Mouse (Mus musculus) cerebellum, adult 2 months (tissue): ENCODE results near the gene Npas1. TPM values are rescaled to one million over a fixed set of nuclear protein-coding genes. Genes with fewer than 3 reads are reported as not detected.

Experiments used
- DNase-seq, 2 experiments: peaks; one replicate each; pipeline ENCODE4 v3.0.0; 2021
- H3K27ac ChIP-seq: fragments of 200-500 bp; 2 replicates; pipeline ENCODE4 v1.5.1; 2012; ENCODE audit warnings: low read length, control low read depth, inconsistent platforms; ENCODE audit not compliant: insufficient read depth
- H3K27me3 ChIP-seq: fragments of 200-500 bp; 2 replicates; pipeline ENCODE4 v1.6.1; 2012; ENCODE audit warnings: inconsistent platforms, mild to moderate bottlenecking, low read length, moderate library complexity; ENCODE audit not compliant: control insufficient read depth, insufficient read depth
- H3K4me1 ChIP-seq: fragments of 200-500 bp; 2 replicates; pipeline ENCODE4 v1.6.1; 2011; ENCODE audit warnings: low read length; ENCODE audit not compliant: control insufficient read depth, insufficient read depth
- H3K4me3 ChIP-seq: fragments of 200-500 bp; replicated peaks from 2 replicates; pipeline ENCODE3; 2011; ENCODE audit warnings: mild to moderate bottlenecking, low read depth, low read length, control low read depth; ENCODE audit not compliant: insufficient read depth
- CTCF ChIP-seq: fragments of 200-500 bp; IDR thresholded peaks from 2 replicates; pipeline ENCODE4 v1.5.1; 2011; ENCODE audit warnings: low read depth, mild to moderate bottlenecking, control low read depth, low read length, moderate library complexity, borderline replicate concordance; ENCODE audit not compliant: insufficient read depth
- POLR2A ChIP-seq: fragments of 200-500 bp; IDR thresholded peaks from 2 replicates; pipeline ENCODE4 v1.6.1; 2011; ENCODE audit warnings: low read length, control low read depth, borderline replicate concordance; ENCODE audit not compliant: insufficient read depth
- WGBS: fragments of 180-500 bp; shearing (Covaris S2); methylation state at CpG from one replicate; pipeline ENCODE4 v1.1.7; 2018; 5-methylcytosine and 5-hydroxymethylcytosine counted together
- polyA plus RNA-seq: library from polyadenylated mRNA; depleted of rRNA; stranded (reverse); fragments of >200 nt; gene quantifications from 2 replicates; pipeline ENCODE4 v1.2.3, GENCODE M21; 2012

Npas1 gene
- polyA plus RNA-seq, 1 experiment = 6.0 TPM

DNA sequence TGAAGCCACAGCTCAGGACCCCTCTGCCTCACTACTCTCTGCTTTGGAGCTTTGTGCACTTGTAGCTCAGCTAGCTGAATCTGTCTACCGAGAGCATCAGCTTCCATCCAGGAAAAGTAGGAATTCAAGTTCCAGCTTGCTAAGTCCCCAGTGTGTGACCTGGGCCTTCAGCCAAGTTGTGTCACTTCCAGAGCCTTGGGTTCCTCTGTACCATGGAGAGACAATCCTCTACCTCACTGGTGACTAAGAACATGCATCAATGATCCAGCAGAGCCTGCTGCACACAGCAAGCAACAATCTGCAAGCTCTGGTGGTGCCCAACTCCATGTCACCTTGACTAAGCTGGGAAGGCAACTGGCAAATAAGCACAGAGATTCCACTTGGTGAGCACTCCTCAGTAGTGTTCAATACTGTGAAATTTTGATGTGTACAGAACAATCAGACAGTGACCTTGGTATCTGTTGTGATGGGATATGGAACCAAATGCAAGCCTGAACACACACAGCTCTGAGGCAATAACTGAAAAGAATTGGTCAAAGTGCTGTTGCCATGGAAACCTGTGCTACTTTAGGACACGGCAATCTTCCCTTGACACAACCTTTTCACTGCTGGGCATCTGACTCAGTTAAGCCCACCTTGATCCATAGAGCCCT, 27.2 kb upstream of the Npas1 start:
- Histone ChIP-seq H3K4me3 (no peak overlapping the region), H3K4me1 (peaks cover 3% of the 10 kb centered on the region), H3K27ac (no peak overlapping the region), H3K27me3 (no peaks in the 10 kb centered on the region)
- 28% methylated on average over 2 of the region's 2 CpGs for WGBS
- TF ChIP-seq CTCF (no peak), POLR2A (no peak)
- peak in 1 of 2 experiments; percentile 27 for DNase-seq

DNA sequence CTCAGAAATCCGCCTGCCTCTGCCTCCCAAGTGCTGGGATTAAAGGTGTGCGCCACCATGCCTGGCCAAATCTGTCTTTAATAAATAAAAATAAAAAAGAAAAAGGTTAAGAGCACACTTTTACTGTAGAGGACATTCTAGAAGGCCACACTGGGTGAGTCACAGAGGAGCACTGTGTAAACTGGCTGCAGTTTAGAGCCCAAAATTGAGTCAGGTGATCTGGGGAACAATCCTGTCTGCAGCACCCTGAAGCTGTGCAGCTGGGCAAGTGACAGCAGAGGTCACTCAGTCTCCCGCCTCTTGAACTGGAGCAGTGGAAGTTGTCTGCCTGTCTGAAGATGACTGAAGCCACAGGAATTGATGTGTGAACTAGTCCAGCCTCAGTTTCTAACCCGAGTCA, 24.0 kb upstream of the Npas1 start:
- 87% methylated on average over 4 of the region's 4 CpGs for WGBS
- no peak for DNase-seq
- Histone ChIP-seq H3K27ac (no peak overlapping the region), H3K27me3 (no peaks in the 10 kb centered on the region), H3K4me3 (no peak overlapping the region), H3K4me1 (peaks cover 3% of the 10 kb centered on the region)
- TF ChIP-seq CTCF (no peak), POLR2A (no peak)

GRCm38 (mm10) chr7:16499671-16500104, 22.2 kb upstream of the Npas1 start:
- H3K27ac ChIP-seq = no peak overlapping the region
- H3K4me3 ChIP-seq = no peak overlapping the region
- WGBS = 43% methylated on average over 6 of the region's 6 CpGs
- no peak for TF ChIP-seq POLR2A
- TF ChIP-seq CTCF = no peak
- peaks cover 2% of the 10 kb centered on the region for H3K4me1 ChIP-seq
- H3K27me3 ChIP-seq = no peaks in the 10 kb centered on the region
- DNase-seq = no peak

- TF ChIP-seq POLR2A (no peak), CTCF (no peak)
- DNase-seq = no peak
- no peak overlapping the region for H3K27ac ChIP-seq
- H3K4me3 ChIP-seq = no peak overlapping the region
- H3K4me1 ChIP-seq = no peaks in the 10 kb centered on the region
- WGBS = 90% methylated on average over 3 of the region's 3 CpGs
- H3K27me3 ChIP-seq = no peaks in the 10 kb centered on the region
Observed at GRCm38 (mm10) chr7:16496260-16496659, 18.7 kb upstream of the Npas1 start.

GRCm38 (mm10) chr7:16493361-16493760, 15.8 kb upstream of the Npas1 start:
- Histone ChIP-seq H3K27me3 (no peaks in the 10 kb centered on the region), H3K27ac (no peak overlapping the region), H3K4me3 (no peak overlapping the region), H3K4me1 (no peaks in the 10 kb centered on the region)
- 47% methylated on average over 2 of the region's 2 CpGs for WGBS
- TF ChIP-seq CTCF (peak; percentile 60; the same call in 1 of the 2 replicates), POLR2A (no peak)
- DNase-seq = peak in 1 of 2 experiments; percentile 51

- 45% methylated on average over 3 of the region's 3 CpGs for WGBS
- H3K4me3 ChIP-seq = no peak overlapping the region
- H3K27me3 ChIP-seq = no peaks in the 10 kb centered on the region
- no peaks in the 10 kb centered on the region for H3K4me1 ChIP-seq
- no peak for DNase-seq
- no peak overlapping the region for H3K27ac ChIP-seq
- no peak for TF ChIP-seq CTCF
- TF ChIP-seq POLR2A = no peak
Observed at GRCm38 (mm10) chr7:16492211-16492610, 14.7 kb upstream of the Npas1 start.

DNA sequence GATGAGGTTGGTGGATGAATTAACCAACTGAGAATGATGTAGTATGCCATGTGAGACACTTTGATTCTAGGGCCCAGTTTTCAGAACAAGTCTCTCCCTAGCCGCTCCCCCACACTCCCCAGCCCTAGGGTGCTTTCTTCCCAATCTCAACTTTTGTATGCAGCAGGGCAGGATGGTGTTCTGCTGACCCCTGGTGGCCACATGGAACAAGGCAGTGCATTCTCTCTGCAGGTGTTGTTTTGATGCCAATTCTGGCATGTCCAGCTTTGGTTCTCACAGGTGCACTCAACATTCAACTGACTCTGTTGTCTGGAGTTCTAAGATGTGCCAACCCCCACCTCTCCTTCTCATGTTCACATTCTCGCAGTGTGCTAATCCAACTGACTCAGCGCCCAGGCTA, 14.2 kb upstream of the Npas1 start:
- WGBS = 28% methylated on average over 3 of the region's 3 CpGs
- H3K4me3 ChIP-seq = no peak overlapping the region
- TF ChIP-seq POLR2A (no peak), CTCF (peak; percentile 98)

GRCm38 (mm10) chr7:16489948-16490347, 12.4 kb upstream of the Npas1 start:
- Histone ChIP-seq H3K4me3 (no peak overlapping the region), H3K27ac (no peak overlapping the region), H3K4me1 (no peaks in the 10 kb centered on the region), H3K27me3 (no peaks in the 10 kb centered on the region)
- no peak for TF ChIP-seq POLR2A
- no peak for TF ChIP-seq CTCF
- 78% methylated on average over 9 of the region's 9 CpGs for WGBS
- no peak for DNase-seq

More for the DNA sequence above, 14.2 kb upstream of the Npas1 start:
- peak; percentile 72 to 77 for DNase-seq
- no peaks in the 10 kb centered on the region for H3K4me1 ChIP-seq
- no peak overlapping the region for H3K27ac ChIP-seq
- H3K27me3 ChIP-seq = no peaks in the 10 kb centered on the region

DNA sequence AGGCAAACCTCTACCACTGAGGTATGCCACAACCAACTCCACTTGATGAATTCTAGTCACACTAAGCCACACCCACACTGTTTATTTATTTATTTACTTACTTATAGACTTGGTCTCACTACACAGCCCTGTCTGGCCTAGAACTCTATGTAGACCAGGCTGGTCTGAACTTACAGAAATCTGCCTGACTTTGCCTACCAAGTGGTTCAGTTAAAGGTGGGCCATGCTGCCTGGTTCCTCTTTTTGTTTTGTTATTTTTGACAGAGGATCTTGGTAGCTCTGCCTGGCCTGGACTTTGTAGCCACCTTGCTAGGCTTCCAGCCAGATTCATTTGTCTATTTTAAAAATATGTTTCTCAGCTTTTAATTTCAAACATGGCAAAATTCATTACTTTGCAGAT, 11.3 kb upstream of the Npas1 start:
- DNase-seq = no peak
- Histone ChIP-seq H3K27me3 (no peaks in the 10 kb centered on the region), H3K4me3 (no peak overlapping the region), H3K4me1 (no peaks in the 10 kb centered on the region), H3K27ac (no peak overlapping the region)
- no peak for TF ChIP-seq CTCF
- no peak for TF ChIP-seq POLR2A
